Mouse (Mus musculus) lung, adult 2 months (tissue): ENCODE measurements at regions not wholly inside any gene's neighbourhood (a gene's known extent, or its start where the extent isn't known, plus 50 kb on each side); places are given as distances from the start of the nearest gene placed in this dataset.

Source experiments
- CTCF ChIP-seq: fragments of 200-500 bp; IDR thresholded peaks from 2 replicates; pipeline ENCODE4 v1.5.1; 2011; ENCODE audit warnings: mild to moderate bottlenecking, low read length, control low read depth; ENCODE audit not compliant: insufficient read depth
- POLR2A ChIP-seq: fragments of 200-500 bp; IDR thresholded peaks from 2 replicates; pipeline ENCODE4 v1.6.1; 2011; ENCODE audit warnings: low read depth, mild to moderate bottlenecking, control low read depth, low read length, borderline replicate concordance; ENCODE audit errors: extremely low read depth

DNA sequence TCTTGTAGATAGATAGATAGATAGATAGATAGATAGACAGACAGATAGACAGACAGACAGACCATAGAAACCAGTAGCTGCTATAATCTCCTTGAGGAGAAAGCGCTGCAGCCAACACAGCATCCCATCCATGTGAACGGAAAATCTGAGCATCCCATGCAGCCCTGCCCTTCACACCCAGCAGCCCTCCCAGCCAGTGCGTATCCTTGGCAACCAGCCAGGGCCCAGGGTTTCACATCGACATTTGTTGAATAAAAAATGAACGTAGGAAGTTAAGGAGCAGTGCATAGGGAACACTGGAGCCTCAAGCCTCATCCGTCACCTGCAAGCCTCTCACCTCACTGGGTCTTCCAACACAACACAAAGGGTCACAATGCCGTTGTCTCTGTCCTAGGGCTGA, 101.1 kb upstream of the Csf3r start:
- no peak for TF ChIP-seq CTCF
- TF ChIP-seq POLR2A, result no peak
